Mouse (Mus musculus) kidney, embryonic 16.5 days (tissue): ENCODE measurements around the gene Zbtb38. TPM values are rescaled to one million over a fixed set of nuclear protein-coding genes. Genes with fewer than 3 reads are reported as not detected.

Experiments used
- ATAC-seq: fragments of 200-750 bp; cut with Nextera tagmentation; 2 replicates; pipeline ENCODE4 v1.8.0; 2017; ENCODE audit warnings: moderate TSS enrichment; ENCODE audit not compliant: low FRiP score, low TSS enrichment
- H3K27ac ChIP-seq: fragments of 300-500 bp; sonication (generic); 2 replicates; pipeline ENCODE4 v1.5.1; 2014; ENCODE audit warnings: low read length
- H3K27me3 ChIP-seq: fragments of 300-500 bp; sonication (generic); 2 replicates; pipeline ENCODE4 v1.6.1; 2014; ENCODE audit warnings: low read length, control low read depth, mixed read lengths; ENCODE audit not compliant: insufficient read depth
- H3K36me3 ChIP-seq: fragments of 300-500 bp; sonication (generic); 2 replicates; pipeline ENCODE4 v1.6.1; 2014; ENCODE audit warnings: low read length, control low read depth, mixed read lengths; ENCODE audit not compliant: insufficient read depth
- H3K4me1 ChIP-seq: fragments of 300-500 bp; sonication (generic); 2 replicates; pipeline ENCODE4 v1.6.1; 2014; ENCODE audit warnings: low read length, control low read depth, mixed read lengths; ENCODE audit not compliant: insufficient read depth
- H3K4me2 ChIP-seq: fragments of 300-500 bp; sonication (generic); replicated peaks from 2 replicates; pipeline ENCODE4 v1.6.1; 2014; ENCODE audit warnings: low read depth, low read length
- H3K4me3 ChIP-seq: fragments of 300-500 bp; sonication (generic); 2 replicates; pipeline ENCODE4 v1.5.1; 2014; ENCODE audit warnings: mild to moderate bottlenecking, low read length
- H3K9ac ChIP-seq: fragments of 300-500 bp; sonication (generic); replicated peaks from 2 replicates; pipeline ENCODE4 v1.6.1; 2014; ENCODE audit warnings: low read length
- H3K9me3 ChIP-seq: fragments of 300-500 bp; sonication (generic); 2 replicates; pipeline ENCODE4 v1.6.1; 2016; ENCODE audit warnings: low read length, control low read depth
- WGBS: fragments of 180-500 bp; shearing (Covaris S2); extraction: QIAGEN DNeasy Blood & Tissue Kit; methylation state at CpG from one replicate; pipeline ENCODE4 v1.1.7; 2014; 5-methylcytosine and 5-hydroxymethylcytosine counted together
- polyA plus RNA-seq: library from polyadenylated mRNA; unstranded; fragments of >200 nt; fragmentation: Nextera tagmentation; extraction: Ambion mirVana; gene quantifications from 2 replicates; pipeline ENCODE4 v1.2.1, GENCODE M21; 2015

Gene Zbtb38
- polyA plus RNA-seq, 1 experiment from 2014 or later: 22.1 TPM

DNA sequence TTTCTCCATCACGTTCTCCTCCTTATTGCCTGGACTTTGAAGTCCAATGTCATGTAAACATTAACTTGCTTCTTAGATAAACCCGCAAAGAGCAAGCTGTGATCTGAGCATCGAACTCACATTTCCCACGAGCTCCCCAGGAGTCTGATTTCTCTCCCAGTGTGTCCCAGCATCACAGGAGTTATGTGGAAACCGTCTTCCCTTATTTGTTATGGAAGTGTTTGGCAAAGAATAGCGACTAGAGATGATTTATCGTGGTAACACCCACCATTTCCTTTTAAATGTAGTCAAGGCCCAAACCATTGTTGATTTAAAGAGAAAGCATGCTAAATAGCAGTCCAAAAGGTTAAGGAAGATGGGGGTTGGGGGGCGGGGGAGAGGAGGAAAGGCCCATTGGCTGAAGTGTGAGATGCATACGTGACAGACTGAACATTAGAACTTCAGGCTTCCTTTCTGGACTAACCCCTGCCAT lies 33.3 kb upstream of the Zbtb38 start:
- peak overlapping the region; percentile 22 for H3K4me2 ChIP-seq
- H3K36me3 ChIP-seq: no peaks in the 10 kb centered on the region
- H3K4me3 ChIP-seq: no peak overlapping the region
- peak; percentile 77 for ATAC-seq
- H3K9me3 ChIP-seq: no peaks in the 10 kb centered on the region
- no peaks in the 10 kb centered on the region for H3K27me3 ChIP-seq
- H3K4me1 ChIP-seq: peaks cover 33% of the 10 kb centered on the region
- peak overlapping the region; percentile 85 for H3K27ac ChIP-seq
- no peak overlapping the region for H3K9ac ChIP-seq
- WGBS: 21% methylated on average over 9 of the region's 9 CpGs

DNA sequence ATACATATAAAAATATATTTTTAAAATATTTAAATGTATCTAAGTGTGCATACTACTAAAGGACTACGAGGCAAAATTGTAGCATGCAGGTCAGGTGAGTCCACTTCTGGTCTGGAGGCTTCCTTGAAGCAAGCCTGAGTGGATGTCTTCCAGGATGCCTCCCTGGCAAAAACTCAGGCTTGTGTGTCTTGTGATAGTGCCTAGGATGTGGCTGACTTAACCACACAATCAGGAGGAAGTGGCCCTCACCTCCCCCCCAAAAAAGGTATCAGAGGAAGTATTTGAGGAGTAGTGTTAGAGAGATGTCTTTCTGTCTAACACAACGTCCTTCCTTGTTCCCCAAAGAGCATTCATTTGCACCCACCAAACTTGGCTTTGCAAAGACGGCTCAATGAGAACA lies 32.6 kb upstream of the Zbtb38 start:
- 67% methylated on average over 3 of the region's 3 CpGs for WGBS
- H3K4me3 ChIP-seq: no peak overlapping the region
- no peaks in the 10 kb centered on the region for H3K36me3 ChIP-seq
- H3K9me3 ChIP-seq: no peaks in the 10 kb centered on the region
- H3K27ac ChIP-seq: peak overlapping the region; percentile 85
- peaks cover 33% of the 10 kb centered on the region for H3K4me1 ChIP-seq
- H3K9ac ChIP-seq: no peak overlapping the region
- H3K4me2 ChIP-seq: no peak overlapping the region
- H3K27me3 ChIP-seq: no peaks in the 10 kb centered on the region
- no peak for ATAC-seq

DNA sequence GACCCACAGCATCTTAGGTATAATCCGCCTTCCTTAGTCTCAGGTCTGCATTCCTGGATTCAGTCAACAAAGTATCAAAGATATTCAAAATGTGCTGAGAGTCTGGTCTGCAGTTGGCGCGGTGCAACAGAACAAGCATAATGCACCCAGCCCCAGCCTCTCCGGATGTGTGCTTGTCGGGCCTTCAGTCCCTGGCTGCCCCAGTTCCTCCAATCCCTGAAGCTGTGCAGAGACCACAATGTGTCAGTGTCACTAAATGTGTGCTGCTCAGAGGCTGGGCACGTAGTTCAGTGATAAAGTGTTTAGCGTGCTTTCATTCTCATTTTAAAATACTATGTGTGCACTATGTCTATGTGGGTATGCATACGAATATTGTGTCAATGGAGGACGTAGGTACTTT lies 31.0 kb upstream of the Zbtb38 start:
- 90% methylated on average over 9 of the region's 9 CpGs for WGBS
- H3K27ac ChIP-seq: no peak overlapping the region
- no peak for ATAC-seq
- no peak overlapping the region for H3K9ac ChIP-seq
- H3K4me3 ChIP-seq: no peak overlapping the region
- no peak overlapping the region for H3K4me2 ChIP-seq
- H3K9me3 ChIP-seq: no peaks in the 10 kb centered on the region
- H3K4me1 ChIP-seq: peaks cover 33% of the 10 kb centered on the region
- H3K36me3 ChIP-seq: no peaks in the 10 kb centered on the region
- H3K27me3 ChIP-seq: no peaks in the 10 kb centered on the region

DNA sequence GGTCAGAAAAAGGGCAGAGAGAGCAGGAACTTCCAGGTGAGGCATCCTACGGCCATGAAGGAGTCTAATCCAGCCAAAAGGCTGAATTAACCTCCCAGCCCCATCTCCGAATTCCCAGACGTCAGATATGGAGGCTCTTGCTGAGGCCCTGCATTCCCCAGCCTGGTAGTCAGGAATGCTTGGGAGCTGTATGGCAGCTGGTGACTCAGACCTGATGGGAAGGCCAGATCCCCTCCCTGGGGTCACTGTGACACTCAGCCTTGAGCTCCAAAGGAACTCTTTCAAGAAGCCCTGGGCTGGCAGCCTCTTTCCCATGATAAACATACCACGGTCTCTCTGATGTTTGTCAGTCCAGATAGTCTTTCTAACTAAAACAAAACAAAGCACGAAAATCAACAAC lies 30.6 kb upstream of the Zbtb38 start:
- Histone ChIP-seq H3K9ac (no peak overlapping the region), H3K27me3 (no peaks in the 10 kb centered on the region), H3K4me3 (no peak overlapping the region), H3K4me2 (no peak overlapping the region), H3K4me1 (peaks cover 31% of the 10 kb centered on the region), H3K27ac (no peak overlapping the region), H3K9me3 (no peaks in the 10 kb centered on the region), H3K36me3 (no peaks in the 10 kb centered on the region)
- no peak for ATAC-seq
- 61% methylated on average over 5 of the region's 5 CpGs for WGBS

DNA sequence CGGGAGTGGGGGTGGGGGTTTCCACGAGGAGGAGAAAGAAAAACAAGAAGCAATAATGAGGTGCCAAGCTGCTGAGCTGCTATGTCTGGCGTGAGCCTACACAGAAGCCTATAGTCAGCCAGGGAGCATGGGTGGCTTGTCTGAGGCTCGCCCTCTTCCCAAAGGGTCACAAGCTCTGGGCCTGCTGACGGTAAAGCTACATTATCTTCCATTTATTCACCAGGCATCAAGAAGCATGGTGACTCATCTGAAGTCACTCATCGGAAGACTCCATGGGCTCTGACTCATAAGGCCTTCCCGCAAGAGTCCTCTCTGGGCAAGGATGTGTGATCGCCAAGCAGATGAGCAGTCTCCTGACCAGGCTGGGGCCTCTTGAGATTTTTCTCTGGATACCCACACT lies 29.4 kb upstream of the Zbtb38 start:
- 73% methylated on average over 8 of the region's 8 CpGs for WGBS
- H3K27ac ChIP-seq: no peak overlapping the region
- no peaks in the 10 kb centered on the region for H3K9me3 ChIP-seq
- no peak for ATAC-seq
- no peaks in the 10 kb centered on the region for H3K36me3 ChIP-seq
- H3K27me3 ChIP-seq: no peaks in the 10 kb centered on the region
- peaks cover 20% of the 10 kb centered on the region for H3K4me1 ChIP-seq
- no peak overlapping the region for H3K4me2 ChIP-seq
- H3K4me3 ChIP-seq: no peak overlapping the region
- no peak overlapping the region for H3K9ac ChIP-seq

DNA sequence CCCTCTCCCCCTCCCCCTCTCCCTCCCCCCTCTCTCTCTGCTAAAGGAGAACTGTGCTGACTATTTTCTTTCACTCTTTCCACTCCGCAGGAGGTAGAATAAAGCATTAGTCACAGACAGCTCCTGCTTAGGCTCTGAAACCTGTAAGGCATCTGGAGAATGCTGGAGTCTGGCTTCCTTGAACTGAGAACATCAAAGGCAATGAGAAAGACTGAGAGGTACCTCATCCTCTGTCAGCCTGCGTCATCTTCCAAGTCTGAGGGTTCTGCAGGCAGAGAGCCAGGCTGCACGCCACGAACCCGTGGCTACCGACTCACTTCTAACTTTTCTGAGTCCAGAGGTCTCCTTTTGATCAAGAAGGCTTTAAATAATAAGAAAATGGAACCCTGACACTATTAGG lies 20.5 kb upstream of the Zbtb38 start:
- Histone ChIP-seq H3K4me3 (no peak overlapping the region), H3K36me3 (no peaks in the 10 kb centered on the region), H3K9me3 (no peaks in the 10 kb centered on the region), H3K9ac (no peak overlapping the region), H3K4me2 (no peak overlapping the region), H3K27me3 (no peaks in the 10 kb centered on the region), H3K4me1 (peaks cover 3% of the 10 kb centered on the region; the same call in 1 of the 2 replicates), H3K27ac (no peak overlapping the region)
- no peak for ATAC-seq
- WGBS: 9% methylated on average over 6 of the region's 6 CpGs

DNA sequence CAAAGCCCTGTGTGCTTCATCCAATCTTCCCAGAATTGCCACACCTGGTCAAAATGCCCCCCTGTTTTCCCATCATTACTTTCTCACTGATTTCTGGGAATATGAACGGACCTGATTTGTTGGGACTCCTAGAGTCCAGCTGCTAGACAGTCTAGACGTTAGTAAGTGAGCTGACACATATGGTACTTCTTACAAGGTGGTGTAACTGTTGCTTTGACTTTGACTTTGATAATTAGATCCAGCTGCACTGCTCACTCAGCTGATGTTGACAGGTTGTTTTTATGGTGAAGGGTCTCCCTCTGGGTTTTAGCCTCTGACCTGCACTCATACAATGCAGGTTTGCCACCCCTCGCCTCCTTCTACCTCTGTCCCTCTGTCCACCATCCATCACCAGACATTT lies 17.8 kb upstream of the Zbtb38 start:
- H3K27me3 ChIP-seq: no peaks in the 10 kb centered on the region
- WGBS: 51% methylated on average over 3 of the region's 3 CpGs
- H3K27ac ChIP-seq: no peak overlapping the region
- H3K36me3 ChIP-seq: no peaks in the 10 kb centered on the region
- H3K9me3 ChIP-seq: no peaks in the 10 kb centered on the region
- no peak for ATAC-seq
- H3K4me2 ChIP-seq: no peak overlapping the region
- H3K4me3 ChIP-seq: no peak overlapping the region
- H3K9ac ChIP-seq: no peak overlapping the region
- H3K4me1 ChIP-seq: peaks cover 5% of the 10 kb centered on the region

DNA sequence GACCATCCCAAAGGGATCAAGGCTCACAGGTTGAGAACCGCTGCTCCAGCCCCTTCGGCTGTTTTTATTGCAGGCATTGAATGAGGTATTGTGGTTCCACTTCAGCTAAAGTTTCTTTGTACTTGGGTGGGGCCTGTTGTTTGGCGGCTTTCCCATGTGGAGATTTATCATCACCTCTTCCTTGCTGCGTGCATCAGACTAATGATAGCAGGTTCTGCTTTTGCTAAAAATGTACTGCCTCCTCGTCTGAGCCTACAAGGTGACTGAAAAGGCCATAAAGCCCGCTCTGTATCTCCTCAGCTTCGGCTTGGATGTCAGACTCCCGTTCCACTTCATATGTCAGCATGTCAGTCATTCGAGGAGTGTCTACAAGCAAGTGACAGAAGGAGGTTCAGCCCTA lies 17.0 kb upstream of the Zbtb38 start:
- H3K4me2 ChIP-seq: no peak overlapping the region
- H3K27ac ChIP-seq: no peak overlapping the region
- no peaks in the 10 kb centered on the region for H3K27me3 ChIP-seq
- 61% methylated on average over 9 of the region's 9 CpGs for WGBS
- no peaks in the 10 kb centered on the region for H3K36me3 ChIP-seq
- peaks cover 7% of the 10 kb centered on the region for H3K4me1 ChIP-seq
- no peaks in the 10 kb centered on the region for H3K9me3 ChIP-seq
- H3K9ac ChIP-seq: no peak overlapping the region
- H3K4me3 ChIP-seq: no peak overlapping the region
- ATAC-seq: no peak

DNA sequence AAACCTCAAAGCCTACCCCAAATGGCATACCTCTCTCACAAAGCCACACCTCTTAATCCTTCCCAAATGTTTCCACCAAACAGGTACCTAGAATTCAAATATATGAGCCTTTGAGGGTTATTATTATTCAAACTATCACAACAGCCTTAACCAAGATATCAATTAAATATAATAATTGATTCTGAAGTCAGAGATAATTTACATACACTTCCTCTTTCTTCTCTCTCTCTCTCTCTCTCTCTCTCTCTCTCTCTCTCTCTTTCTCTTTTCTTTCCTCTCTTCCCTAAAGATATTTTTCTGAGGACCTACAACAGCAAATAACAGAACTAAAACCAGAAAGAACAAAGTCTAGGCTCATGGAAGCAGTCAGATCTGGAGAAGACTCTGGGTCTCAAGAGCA lies 15.2 kb upstream of the Zbtb38 start:
- no peak for ATAC-seq
- Histone ChIP-seq H3K4me3 (no peak overlapping the region), H3K36me3 (no peaks in the 10 kb centered on the region), H3K27ac (no peak overlapping the region), H3K9me3 (no peaks in the 10 kb centered on the region), H3K27me3 (no peaks in the 10 kb centered on the region), H3K4me2 (no peak overlapping the region), H3K9ac (no peak overlapping the region), H3K4me1 (peaks cover 4% of the 10 kb centered on the region; the same call in 1 of the 2 replicates)

DNA sequence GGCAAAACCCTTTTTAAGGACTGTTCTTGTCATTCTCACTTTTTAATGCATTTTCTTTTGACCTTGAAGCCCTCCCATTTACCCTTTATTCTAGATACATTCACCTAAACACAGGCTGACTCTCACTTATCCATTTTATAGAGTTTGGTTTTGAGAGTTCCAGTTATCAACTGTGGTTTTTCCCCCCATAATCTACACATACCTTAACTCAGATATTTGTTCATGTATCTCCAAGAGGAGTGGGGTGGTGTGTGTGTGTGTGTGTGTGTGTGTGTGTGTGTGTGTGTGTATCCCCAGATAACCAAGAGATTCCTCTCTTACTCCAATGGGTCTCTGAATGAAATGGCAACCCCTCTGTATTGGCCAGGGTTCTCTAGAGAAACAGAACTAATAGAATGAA lies 13.4 kb upstream of the Zbtb38 start:
- ATAC-seq: no peak
- no peaks in the 10 kb centered on the region for H3K27me3 ChIP-seq
- peaks cover 4% of the 10 kb centered on the region; the same call in 1 of the 2 replicates for H3K4me1 ChIP-seq
- H3K4me2 ChIP-seq: no peak overlapping the region
- no peak overlapping the region for H3K4me3 ChIP-seq
- no peaks in the 10 kb centered on the region for H3K36me3 ChIP-seq
- no peaks in the 10 kb centered on the region for H3K9me3 ChIP-seq
- no peak overlapping the region for H3K27ac ChIP-seq
- no peak overlapping the region for H3K9ac ChIP-seq
